ENCODE assay signal across 14 mouse cellular contexts in the genomic region with DNA sequence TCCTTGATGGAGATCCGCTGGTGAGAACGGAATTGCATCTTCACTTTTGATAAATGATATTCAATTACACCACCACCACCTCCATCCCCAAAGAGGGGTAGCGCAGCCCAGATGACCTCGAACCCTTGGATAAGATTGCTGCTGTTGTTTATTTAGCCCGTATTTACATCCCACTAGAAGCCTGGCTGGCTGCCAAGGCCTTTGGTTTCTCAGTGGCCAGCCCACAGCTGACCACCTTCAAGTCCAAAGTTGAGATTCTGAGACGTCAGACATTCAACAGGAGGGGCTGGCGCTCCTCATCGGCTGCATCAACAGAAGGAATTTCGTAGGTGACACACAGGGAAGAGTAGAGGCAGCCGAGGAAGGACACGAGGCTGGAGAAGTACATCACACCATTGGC. TPM values are rescaled to one million over a fixed set of nuclear protein-coding genes. Genes with fewer than 3 reads are reported as not detected.
"Had no signal": no experiment of that assay in that cellular context is flagged by ENCODE, and none has a peak within 500 bp of the region (broad histone marks: within the 10 kb centered on the region; RNA-seq: fewer than 3 reads in every experiment).

No protein-coding gene starts in this region.

- H3K9me3 ChIP-seq: hindbrain, embryonic 15.5 days; limb, embryonic 15.5 days; liver, embryonic 12.5 days; midbrain, embryonic 12.5 days; neural tube, embryonic 15.5 days had no signal

- H3K4me1 ChIP-seq: limb, embryonic 15.5 days; midbrain, embryonic 12.5 days had no signal

- H3K4me2 ChIP-seq: hindbrain, embryonic 15.5 days; limb, embryonic 15.5 days; liver, embryonic 12.5 days; midbrain, embryonic 12.5 days; neural tube, embryonic 15.5 days had no signal

- DNase-seq: right cerebral cortex, adult 18-20 months; right cerebral cortex, postnatal 25 days; spleen, adult 18-20 months; thymus, postnatal 36 days had no signal

- ATAC-seq: intestine, embryonic 16.5 days; liver, embryonic 12.5 days had no signal

- H3K36me3 ChIP-seq: limb, embryonic 15.5 days; liver, embryonic 12.5 days; midbrain, embryonic 12.5 days had no signal

- H3K9ac ChIP-seq: hindbrain, embryonic 15.5 days; limb, embryonic 15.5 days; liver, embryonic 12.5 days; midbrain, embryonic 12.5 days; neural tube, embryonic 15.5 days had no signal

- H3K4me3 ChIP-seq: hindbrain, embryonic 15.5 days; left cerebral cortex, adult 2 months; limb, embryonic 15.5 days; liver, embryonic 12.5 days; midbrain, embryonic 12.5 days; myocyte; neural tube, embryonic 15.5 days had no signal

- H3K27ac ChIP-seq: hindbrain, embryonic 15.5 days; left cerebral cortex, adult 2 months; limb, embryonic 15.5 days; liver, embryonic 12.5 days; midbrain, embryonic 12.5 days; neural tube, embryonic 15.5 days had no signal

- H3K27me3 ChIP-seq: hindbrain, embryonic 15.5 days; limb, embryonic 15.5 days; midbrain, embryonic 12.5 days; neural tube, embryonic 15.5 days had no signal

RNA-seq across cellular contexts. Expression of a gene that starts 22.7 kb away (rescaled TPM):
- polyA plus RNA-seq: liver, embryonic 12.5 days; liver, embryonic 16.5 days; myocyte; thymus, postnatal 0 days had no signal
